Mouse (Mus musculus): ENCODE measurements around the gene Rpusd4.

GRCm38 (mm10) chr9:35282851-35283200 is 15.2 kb downstream of the Rpusd4 start:
- TF ChIP-seq CTCF (IDR thresholded peaks at IDR 0.05; ENCODE audit: low read depth, low read length) (no peak), POLR2A (IDR thresholded peaks at IDR 0.05; ENCODE audit: insufficient read depth, low read length) (no peak)
